Comparison of ENCODE assay signal across 13 mouse cellular contexts in genomic region chr12:32050165-32050564, GRCm38 (mm10). TPM values are rescaled to one million over a fixed set of nuclear protein-coding genes. Genes with fewer than 3 reads are reported as not detected.
DNase-seq lines count a peak whose midpoint lies in the region; ATAC-seq lines count a peak whose summit lies in the region.
"Had no signal": no experiment of that assay in that cellular context is flagged by ENCODE, and none has a peak within 500 bp of the region (broad histone marks: within the 10 kb centered on the region; RNA-seq: fewer than 3 reads in every experiment).

No protein-coding gene starts in this region.

- no peak for DNase-seq in heart, postnatal 10 days
- DNase-seq in c-Kit-negative CD71-positive TER-119-positive erythroid progenitor cells, embryonic 14.5 days (ENCODE audit: low read depth, low spot score): peak; percentile 88
- DNase-seq in layer of hippocampus, postnatal 14 days (ENCODE audit: low spot score in 2 of 2): no peak
- DNase-seq in lung, postnatal 10 days: no peak
- DNase-seq: adrenal gland, postnatal 25 days; cerebellum, adult 18-20 months; layer of hippocampus, adult 9-11 months; left cerebral cortex, postnatal 4 days had no signal

- ATAC-seq in heart, embryonic 12.5 days (ENCODE audit: insufficient number of reproducible peaks, low FRiP score): peak; percentile 90
- ATAC-seq in intestine, embryonic 16.5 days: peak; percentile 65
- peak; percentile 83 for ATAC-seq in megakaryocyte progenitor cell, adult 5-6 weeks (replicated peaks; ENCODE audit: poor library complexity)
- no peak for ATAC-seq in frontal cortex, adult (ENCODE audit: low TSS enrichment)

- intact Hi-C loops in heart, postnatal 10 days (cut with DNase I): no loop called here

- H3K4me2 ChIP-seq in heart, embryonic 12.5 days: no peak overlapping the region
- no peak overlapping the region for H3K4me2 ChIP-seq in intestine, embryonic 16.5 days (ENCODE audit: low read depth, low read length)
- H3K4me2 ChIP-seq: hindbrain, embryonic 15.5 days had no signal

- no peak overlapping the region for H3K27ac ChIP-seq in heart, embryonic 12.5 days (ENCODE audit: poor library complexity, severe bottlenecking)
- no peak overlapping the region for H3K27ac ChIP-seq in intestine, embryonic 16.5 days (ENCODE audit: low read length)
- H3K27ac ChIP-seq: hindbrain, embryonic 15.5 days had no signal

- no peak overlapping the region for H3K4me3 ChIP-seq in heart, embryonic 12.5 days
- no peak overlapping the region for H3K4me3 ChIP-seq in intestine, embryonic 16.5 days (ENCODE audit: low read length)
- H3K4me3 ChIP-seq: hindbrain, embryonic 15.5 days had no signal

- no peak overlapping the region for H3K9ac ChIP-seq in heart, embryonic 12.5 days
- H3K9ac ChIP-seq in intestine, embryonic 16.5 days (ENCODE audit: low read depth, low read length): no peak overlapping the region
- H3K9ac ChIP-seq: hindbrain, embryonic 15.5 days had no signal

- H3K9me3 ChIP-seq in heart, embryonic 12.5 days (replicated peaks): no peaks in the 10 kb centered on the region
- H3K9me3 ChIP-seq in intestine, embryonic 16.5 days (ENCODE audit: control insufficient read depth, low read length): no peaks in the 10 kb centered on the region
- H3K9me3 ChIP-seq: hindbrain, embryonic 15.5 days had no signal

- no peaks in the 10 kb centered on the region for H3K36me3 ChIP-seq in heart, embryonic 12.5 days
- no peaks in the 10 kb centered on the region for H3K36me3 ChIP-seq in intestine, embryonic 16.5 days (ENCODE audit: control insufficient read depth, insufficient read depth, low read length)
- H3K36me3 ChIP-seq: hindbrain, embryonic 15.5 days had no signal

- WGBS in heart, embryonic 12.5 days: 49% methylated on average over 5 of the region's 5 CpGs
- 64% methylated on average over 5 of the region's 5 CpGs for WGBS in intestine, embryonic 16.5 days

- H3K4me1 ChIP-seq in heart, embryonic 12.5 days (replicated peaks): peaks cover 7% of the 10 kb centered on the region
- H3K4me1 ChIP-seq in intestine, embryonic 16.5 days (ENCODE audit: control insufficient read depth, insufficient read depth, low read length): no peaks in the 10 kb centered on the region; the same call in 1 of the 2 replicates

- no peaks in the 10 kb centered on the region for H3K27me3 ChIP-seq in heart, embryonic 12.5 days (replicated peaks)
- H3K27me3 ChIP-seq in intestine, embryonic 16.5 days (replicated peaks; ENCODE audit: control insufficient read depth, insufficient read depth, low read length): no peaks in the 10 kb centered on the region
- H3K27me3 ChIP-seq: hindbrain, embryonic 15.5 days had no signal

RNA-seq across cellular contexts. Expression of gene Prkar2b, which starts 10.9 kb away (rescaled TPM):
- polyA plus RNA-seq in heart, embryonic 12.5 days (2016; fragmentation: Nextera tagmentation; extraction: Ambion mirVana): 18.9 and 20.6 TPM in 2 replicates
- 10 to 100 TPM; 15.3 to 51.6 TPM for total RNA-seq in heart, postnatal 10 days (2021)
- 11.5 and 12.7 TPM in 2 replicates for polyA plus RNA-seq in intestine, embryonic 16.5 days (2015; fragmentation: Nextera tagmentation; extraction: Ambion mirVana)
- 94.3 and 99.4 TPM in 2 replicates for total RNA-seq in megakaryocyte progenitor cell, adult 5-6 weeks (2015)
- total RNA-seq in megakaryocyte progenitor cell, adult 5-6 weeks (2017): 77.3 and 87.7 TPM in 2 replicates
- total RNA-seq in layer of hippocampus, postnatal 14 days (2021): 10 to 100 TPM; 43.9 to 46.2 TPM
